Mouse (Mus musculus): ENCODE measurements at regions not wholly inside any gene's neighbourhood (a gene's known extent, or its start where the extent isn't known, plus 50 kb on each side); places are given as distances from the start of the nearest gene placed in this dataset.

- Histone ChIP-seq H3K4me3 (no peak overlapping the region), H3K27me3 (replicated peaks; ENCODE audit: low read depth, poor library complexity, severe bottlenecking) (no peaks in the 10 kb centered on the region), H3K36me3 (replicated peaks) (no peaks in the 10 kb centered on the region), H3K27ac (replicated peaks) (no peak overlapping the region), H3K4me1 (no peaks in the 10 kb centered on the region), H3K9me3 (no peaks in the 10 kb centered on the region)
- 87% methylated on average over 3 of the region's 3 CpGs for WGBS
- DNase-seq (ENCODE audit: low spot score), result no peak
These were observed 359.0 kb upstream of the Hsf2 start for GRCm38 (mm10) chr10:57127185-57127584.

GRCm38 (mm10) chr10:57156426-57156825 lies 329.8 kb upstream of the Hsf2 start:
- DNase-seq (ENCODE audit: low spot score), result no peak
- H3K9me3 ChIP-seq, result no peaks in the 10 kb centered on the region
- 81% methylated on average over 4 of the region's 4 CpGs for WGBS

GRCm38 (mm10) chr10:57156912-57157311 lies 329.3 kb upstream of the Hsf2 start:
- Histone ChIP-seq H3K4me1 (no peaks in the 10 kb centered on the region), H3K9me3 (no peaks in the 10 kb centered on the region), H3K27me3 (replicated peaks; ENCODE audit: low read depth, poor library complexity, severe bottlenecking) (no peaks in the 10 kb centered on the region), H3K4me3 (no peak overlapping the region), H3K27ac (replicated peaks) (no peak overlapping the region), H3K36me3 (replicated peaks) (no peaks in the 10 kb centered on the region)
- WGBS, result 84% methylated on average over 9 of the region's 9 CpGs
- DNase-seq (ENCODE audit: low spot score), result no peak

More at GRCm38 (mm10) chr10:57156426-57156825, 329.8 kb upstream of the Hsf2 start:
- Histone ChIP-seq H3K27me3 (replicated peaks; ENCODE audit: low read depth, poor library complexity, severe bottlenecking) (no peaks in the 10 kb centered on the region), H3K4me3 (no peak overlapping the region), H3K4me1 (no peaks in the 10 kb centered on the region), H3K36me3 (replicated peaks) (no peaks in the 10 kb centered on the region), H3K27ac (replicated peaks) (no peak overlapping the region)

- DNase-seq (ENCODE audit: low spot score), result no peak
- Histone ChIP-seq H3K27ac (replicated peaks) (no peak overlapping the region), H3K36me3 (replicated peaks) (no peaks in the 10 kb centered on the region), H3K4me1 (no peaks in the 10 kb centered on the region), H3K27me3 (replicated peaks; ENCODE audit: low read depth, poor library complexity, severe bottlenecking) (no peaks in the 10 kb centered on the region), H3K4me3 (no peak overlapping the region), H3K9me3 (no peaks in the 10 kb centered on the region)
These were observed 325.6 kb upstream of the Hsf2 start for GRCm38 (mm10) chr10:57160546-57160945.

- Histone ChIP-seq H3K27ac (replicated peaks) (no peak overlapping the region), H3K36me3 (replicated peaks) (no peaks in the 10 kb centered on the region), H3K4me1 (no peaks in the 10 kb centered on the region), H3K4me3 (no peak overlapping the region), H3K9me3 (no peaks in the 10 kb centered on the region), H3K27me3 (replicated peaks; ENCODE audit: low read depth, poor library complexity, severe bottlenecking) (no peaks in the 10 kb centered on the region)
- DNase-seq (ENCODE audit: low spot score), result no peak
- 81% methylated on average over 5 of the region's 5 CpGs for WGBS
These were observed 322.8 kb upstream of the Hsf2 start for GRCm38 (mm10) chr10:57163359-57163758.

GRCm38 (mm10) chr10:57183560-57183959 lies 302.6 kb upstream of the Hsf2 start:
- Histone ChIP-seq H3K4me3 (no peak overlapping the region), H3K36me3 (replicated peaks) (no peaks in the 10 kb centered on the region), H3K27ac (replicated peaks) (no peak overlapping the region), H3K4me1 (no peaks in the 10 kb centered on the region), H3K27me3 (replicated peaks; ENCODE audit: low read depth, poor library complexity, severe bottlenecking) (no peaks in the 10 kb centered on the region), H3K9me3 (no peaks in the 10 kb centered on the region)
- DNase-seq (ENCODE audit: low spot score), result peak; percentile 55
- 69% methylated on average over 1 of the region's 1 CpGs for WGBS

- no peak for DNase-seq (ENCODE audit: low spot score)
- Histone ChIP-seq H3K27ac (replicated peaks) (no peak overlapping the region), H3K36me3 (replicated peaks) (no peaks in the 10 kb centered on the region), H3K9me3 (no peaks in the 10 kb centered on the region), H3K4me1 (no peaks in the 10 kb centered on the region), H3K4me3 (no peak overlapping the region), H3K27me3 (replicated peaks; ENCODE audit: low read depth, poor library complexity, severe bottlenecking) (no peaks in the 10 kb centered on the region)
These were observed 275.5 kb upstream of the Hsf2 start for GRCm38 (mm10) chr10:57210701-57211100.

GRCm38 (mm10) chr10:57231117-57231516 lies 255.1 kb upstream of the Hsf2 start:
- H3K27me3 ChIP-seq (replicated peaks; ENCODE audit: low read depth, poor library complexity, severe bottlenecking), result no peaks in the 10 kb centered on the region
- H3K4me3 ChIP-seq, result no peak overlapping the region
- DNase-seq (ENCODE audit: low spot score), result no peak
- H3K9me3 ChIP-seq, result no peaks in the 10 kb centered on the region
- H3K4me1 ChIP-seq, result no peaks in the 10 kb centered on the region
- H3K27ac ChIP-seq (replicated peaks), result no peak overlapping the region
- no peaks in the 10 kb centered on the region for H3K36me3 ChIP-seq (replicated peaks)
- 58% methylated on average over 3 of the region's 3 CpGs for WGBS

- no peaks in the 10 kb centered on the region for H3K36me3 ChIP-seq (replicated peaks)
- no peak for DNase-seq (ENCODE audit: low spot score)
- H3K27me3 ChIP-seq (replicated peaks; ENCODE audit: low read depth, poor library complexity, severe bottlenecking), result no peaks in the 10 kb centered on the region
- H3K4me3 ChIP-seq, result no peak overlapping the region
- no peak overlapping the region for H3K27ac ChIP-seq (replicated peaks)
- no peaks in the 10 kb centered on the region for H3K4me1 ChIP-seq
- WGBS, result 64% methylated on average over 1 of the region's 1 CpGs
- H3K9me3 ChIP-seq, result no peaks in the 10 kb centered on the region
These were observed 205.0 kb upstream of the Hsf2 start for GRCm38 (mm10) chr10:57281220-57281619.

- Histone ChIP-seq H3K27ac (replicated peaks) (no peak overlapping the region), H3K36me3 (replicated peaks) (no peaks in the 10 kb centered on the region), H3K27me3 (replicated peaks; ENCODE audit: low read depth, poor library complexity, severe bottlenecking) (no peaks in the 10 kb centered on the region), H3K4me1 (no peaks in the 10 kb centered on the region), H3K4me3 (no peak overlapping the region), H3K9me3 (no peaks in the 10 kb centered on the region)
- no peak for DNase-seq (ENCODE audit: low spot score)
- 85% methylated on average over 5 of the region's 5 CpGs for WGBS
These were observed 203.3 kb upstream of the Hsf2 start for GRCm38 (mm10) chr10:57282896-57283295.

- Histone ChIP-seq H3K27ac (replicated peaks) (no peak overlapping the region), H3K27me3 (replicated peaks; ENCODE audit: low read depth, poor library complexity, severe bottlenecking) (no peaks in the 10 kb centered on the region), H3K4me3 (no peak overlapping the region), H3K4me1 (no peaks in the 10 kb centered on the region), H3K36me3 (replicated peaks) (no peaks in the 10 kb centered on the region), H3K9me3 (no peaks in the 10 kb centered on the region)
- WGBS, result 95% methylated on average over 10 of the region's 10 CpGs
- no peak for DNase-seq (ENCODE audit: low spot score)
These were observed 194.6 kb upstream of the Hsf2 start for GRCm38 (mm10) chr10:57291596-57291995.

GRCm38 (mm10) chr10:57313799-57314198 lies 172.4 kb upstream of the Hsf2 start:
- 87% methylated on average over 3 of the region's 3 CpGs for WGBS
- Histone ChIP-seq H3K36me3 (replicated peaks) (no peaks in the 10 kb centered on the region), H3K27ac (replicated peaks) (no peak overlapping the region), H3K4me3 (no peak overlapping the region), H3K9me3 (no peaks in the 10 kb centered on the region), H3K27me3 (replicated peaks; ENCODE audit: low read depth, poor library complexity, severe bottlenecking) (no peaks in the 10 kb centered on the region), H3K4me1 (no peaks in the 10 kb centered on the region)
- DNase-seq (ENCODE audit: low spot score), result no peak

- H3K27ac ChIP-seq (replicated peaks), result no peak overlapping the region
- no peaks in the 10 kb centered on the region for H3K9me3 ChIP-seq
- H3K27me3 ChIP-seq (replicated peaks; ENCODE audit: low read depth, poor library complexity, severe bottlenecking), result no peaks in the 10 kb centered on the region
- no peaks in the 10 kb centered on the region for H3K4me1 ChIP-seq
- no peaks in the 10 kb centered on the region for H3K36me3 ChIP-seq (replicated peaks)
- no peak overlapping the region for H3K4me3 ChIP-seq
- no peak for DNase-seq (ENCODE audit: low spot score)
These were observed 169.1 kb upstream of the Hsf2 start for GRCm38 (mm10) chr10:57317067-57317466.

GRCm38 (mm10) chr10:57319171-57319570 lies 167.0 kb upstream of the Hsf2 start:
- 65% methylated on average over 2 of the region's 2 CpGs for WGBS
- no peak overlapping the region for H3K27ac ChIP-seq (replicated peaks)
- H3K36me3 ChIP-seq (replicated peaks), result no peaks in the 10 kb centered on the region
- no peak overlapping the region for H3K4me3 ChIP-seq
- H3K27me3 ChIP-seq (replicated peaks; ENCODE audit: low read depth, poor library complexity, severe bottlenecking), result no peaks in the 10 kb centered on the region
- H3K9me3 ChIP-seq, result no peaks in the 10 kb centered on the region
- H3K4me1 ChIP-seq, result no peaks in the 10 kb centered on the region
- no peak for DNase-seq (ENCODE audit: low spot score)
